Mouse (Mus musculus) liver, embryonic 14.5 days (tissue): ENCODE results near the gene Gm49380.

Experiments used
- CTCF ChIP-seq: IDR thresholded peaks from 2 replicates; pipeline ENCODE4 v1.5.1; 2016; ENCODE audit warnings: antibody characterized with exemption, low read depth, control low read depth
- EP300 ChIP-seq: IDR thresholded peaks from 2 replicates; pipeline ENCODE4 v1.6.1; 2016; ENCODE audit warnings: antibody characterized with exemption, low read depth

DNA sequence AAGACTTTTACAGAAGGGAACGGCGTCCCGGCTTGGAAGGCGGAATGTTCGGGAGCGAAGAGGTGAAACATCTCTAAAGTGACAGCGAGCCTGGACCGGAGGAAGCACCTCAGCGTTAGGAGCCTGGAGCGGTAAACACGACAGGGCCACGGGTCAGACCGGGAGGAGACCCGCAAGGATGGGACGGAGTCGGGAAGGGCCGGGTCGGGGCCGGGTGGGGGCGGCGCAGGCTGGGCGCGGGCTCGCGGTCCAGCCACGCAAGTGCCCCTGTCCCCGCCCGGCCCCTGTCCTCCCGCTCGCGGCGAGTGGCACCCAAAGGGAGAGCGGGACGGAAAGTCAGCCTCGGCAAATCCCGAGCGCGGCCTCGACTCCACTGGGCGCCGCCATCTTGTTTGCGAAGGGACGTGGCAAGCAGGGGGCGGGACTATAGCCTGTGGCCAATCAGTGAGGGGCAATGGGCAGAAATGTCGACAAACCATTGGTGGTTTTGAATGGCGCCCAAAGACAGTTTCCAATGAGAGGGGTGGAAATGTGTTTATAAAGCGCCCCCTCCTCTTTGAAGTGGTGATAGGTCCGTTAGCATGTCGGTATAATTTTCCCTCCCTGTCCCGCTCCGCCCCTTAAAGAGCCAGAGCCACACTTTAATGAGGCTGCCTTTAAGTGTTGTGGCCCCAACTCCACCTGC lies at the start of gene Gm49380, which contains the start of gene Rnf26:
- TF ChIP-seq EP300 (no peak; the same call in 1 of the 2 replicates), CTCF (no peak)
